In genomic region chr5:119834031-119834403, GRCm38 (mm10) we compare ENCODE assay signal across 21 mouse cellular contexts. TPM values are rescaled to one million over a fixed set of nuclear protein-coding genes. Genes with fewer than 3 reads are reported as not detected.
DNase-seq lines count a peak whose midpoint lies in the region; ATAC-seq and TF ChIP-seq lines count a peak whose summit lies in the region.
"Had no signal": no experiment of that assay in that cellular context is flagged by ENCODE, and none has a peak within 500 bp of the region (broad histone marks: within the 10 kb centered on the region; RNA-seq: fewer than 3 reads in every experiment).

No protein-coding gene starts in this region.

- intact Hi-C loops in heart, postnatal 25 days (cut with DNase I), result no loop called here

- H3K4me1 ChIP-seq in heart, embryonic 10.5 days, result peaks cover 33% of the 10 kb centered on the region
- no peaks in the 10 kb centered on the region for H3K4me1 ChIP-seq in lung, embryonic 14.5 days (ENCODE audit: insufficient read depth)
- H3K4me1 ChIP-seq in embryonic facial prominence, embryonic 10.5 days, result peaks cover 11% of the 10 kb centered on the region
- peaks cover 25% of the 10 kb centered on the region for H3K4me1 ChIP-seq in limb, embryonic 10.5 days
- H3K4me1 ChIP-seq: hindbrain, embryonic 13.5 days; neural tube, embryonic 13.5 days had no signal

- H3K4me2 ChIP-seq in lung, embryonic 14.5 days, result peak overlapping the region; percentile 84
- H3K4me2 ChIP-seq: hindbrain, embryonic 13.5 days; neural tube, embryonic 13.5 days had no signal

- 23% methylated on average over 2 of the region's 2 CpGs for WGBS in heart, embryonic 10.5 days
- WGBS in lung, embryonic 14.5 days, result 8% methylated on average over 2 of the region's 2 CpGs
- WGBS in embryonic facial prominence, embryonic 10.5 days, result 2% methylated on average over 2 of the region's 2 CpGs
- WGBS in limb, embryonic 10.5 days, result 0% methylated on average over 2 of the region's 2 CpGs

- peak overlapping the region; percentile 98 for H3K9ac ChIP-seq in lung, embryonic 14.5 days
- H3K9ac ChIP-seq: hindbrain, embryonic 13.5 days; neural tube, embryonic 13.5 days had no signal

- DNase-seq in heart, embryonic 10.5 days (ENCODE audit: low spot score), result no peak
- DNase-seq in heart, postnatal 25 days (ENCODE audit: low spot score), result no peak
- peak; percentile 55 for DNase-seq in lung, embryonic 14.5 days
- DNase-seq in lung, postnatal 4 days, result no peak
- peak; percentile 29 for DNase-seq in embryonic facial prominence, embryonic 10.5 days (ENCODE audit: low spot score)
- DNase-seq in limb, embryonic 10.5 days (ENCODE audit: low spot score), result peak; percentile 70
- no peak for DNase-seq in gastrocnemius, postnatal 10 days
- no peak for DNase-seq in cerebellum, postnatal 4 days (ENCODE audit: low spot score in 2 of 2)
- DNase-seq: cerebellum, adult 11-12 months; gastrocnemius, adult 2 months; liver had no signal

- peak; percentile 22; the same call in 1 of the 2 replicates for ATAC-seq in lung, embryonic 14.5 days (ENCODE audit: insufficient read depth)
- ATAC-seq: forebrain, embryonic 16.5 days; intestine, postnatal 0 days; midbrain, embryonic 16.5 days had no signal

- H3K9me3 ChIP-seq in heart, embryonic 10.5 days, result no peaks in the 10 kb centered on the region
- no peaks in the 10 kb centered on the region for H3K9me3 ChIP-seq in lung, embryonic 14.5 days (ENCODE audit: low read depth, low read length)
- H3K9me3 ChIP-seq in embryonic facial prominence, embryonic 10.5 days, result no peaks in the 10 kb centered on the region
- H3K9me3 ChIP-seq in limb, embryonic 10.5 days (replicated peaks), result no peaks in the 10 kb centered on the region
- H3K9me3 ChIP-seq: hindbrain, embryonic 13.5 days; neural tube, embryonic 13.5 days had no signal

- TF ChIP-seq CTCF in lung, embryonic 14.5 days (IDR thresholded peaks at IDR 0.05; ENCODE audit: low read depth), result no peak

- peaks cover 76% of the 10 kb centered on the region for H3K27me3 ChIP-seq in heart, embryonic 10.5 days (ENCODE audit: insufficient read depth, poor library complexity, severe bottlenecking)
- peaks cover 50% of the 10 kb centered on the region for H3K27me3 ChIP-seq in lung, embryonic 14.5 days (ENCODE audit: insufficient read depth, low read length)
- H3K27me3 ChIP-seq in embryonic facial prominence, embryonic 10.5 days (replicated peaks; ENCODE audit: low read depth, poor library complexity, severe bottlenecking), result peaks cover 100% of the 10 kb centered on the region
- H3K27me3 ChIP-seq in limb, embryonic 10.5 days (ENCODE audit: low read depth, poor library complexity, severe bottlenecking), result peaks cover 100% of the 10 kb centered on the region

- peak overlapping the region; percentile 97 for H3K27ac ChIP-seq in heart, embryonic 10.5 days
- H3K27ac ChIP-seq in lung, embryonic 14.5 days (ENCODE audit: low read depth), result peak overlapping the region; percentile 97
- no peak overlapping the region for H3K27ac ChIP-seq in embryonic facial prominence, embryonic 10.5 days (replicated peaks)
- peak overlapping the region; percentile 99 for H3K27ac ChIP-seq in limb, embryonic 10.5 days
- H3K27ac ChIP-seq: gastrocnemius, adult 2 months; hindbrain, embryonic 13.5 days; kidney, postnatal 0 days; layer of hippocampus, adult 2 months; neural tube, embryonic 13.5 days had no signal

- H3K4me3 ChIP-seq in heart, embryonic 10.5 days, result peak overlapping the region; percentile 74
- peak overlapping the region; percentile 63 for H3K4me3 ChIP-seq in lung, embryonic 14.5 days (ENCODE audit: low read depth, low read length)
- no peak overlapping the region for H3K4me3 ChIP-seq in embryonic facial prominence, embryonic 10.5 days
- peak overlapping the region; percentile 64 for H3K4me3 ChIP-seq in limb, embryonic 10.5 days
- H3K4me3 ChIP-seq: gastrocnemius, adult 2 months; hindbrain, embryonic 13.5 days; layer of hippocampus, adult 2 months; neural tube, embryonic 13.5 days had no signal

- peaks cover under 1% of the 10 kb centered on the region for H3K36me3 ChIP-seq in heart, embryonic 10.5 days
- peaks cover 18% of the 10 kb centered on the region for H3K36me3 ChIP-seq in lung, embryonic 14.5 days (ENCODE audit: insufficient read depth)
- no peaks in the 10 kb centered on the region for H3K36me3 ChIP-seq in embryonic facial prominence, embryonic 10.5 days (replicated peaks)
- H3K36me3 ChIP-seq in limb, embryonic 10.5 days, result peaks cover 21% of the 10 kb centered on the region
- H3K36me3 ChIP-seq: hindbrain, embryonic 13.5 days; neural tube, embryonic 13.5 days had no signal

RNA-seq across cellular contexts. Expression of gene Tbx5, which starts 1.5 kb away (rescaled TPM):
- polyA plus RNA-seq in heart, embryonic 10.5 days (2016; fragmentation: Nextera tagmentation; extraction: Ambion mirVana), result 41.9 and 44.2 TPM in 2 replicates
- 10 to 100 TPM; 29.0 to 33.6 TPM for total RNA-seq in heart, postnatal 25 days (2021)
- polyA plus RNA-seq in lung, embryonic 14.5 days (2014; fragmentation: Nextera tagmentation; extraction: Ambion mirVana), result 57.7 and 59.4 TPM in 2 replicates
- 0.45 and 0.98 TPM in 2 replicates for polyA plus RNA-seq in embryonic facial prominence, embryonic 10.5 days (2016; fragmentation: Nextera tagmentation; extraction: Ambion mirVana)
- polyA plus RNA-seq in limb, embryonic 10.5 days (2016; fragmentation: Nextera tagmentation; extraction: Ambion mirVana), result 35.6 and 39.1 TPM in 2 replicates
- total RNA-seq in gastrocnemius, postnatal 10 days (2021), result under 1 TPM in 1 of 2 experiments, not detected in 1; 0.12 TPM
- total RNA-seq: common myeloid progenitor, adult 5-6 weeks; ES-E14; layer of hippocampus, adult 2 months; left cerebral cortex, adult 18-20 months had no signal
- polyA plus RNA-seq: forebrain, embryonic 16.5 days; hindbrain, embryonic 13.5 days; intestine, postnatal 0 days; kidney, postnatal 0 days; midbrain, embryonic 16.5 days had no signal

Comparison
In these comparisons a context has a peak if more than half of its experiments do, and no peak if none do; other contexts are left out.
1. DNase-seq: peak in lung, embryonic 14.5 days (single experiment), embryonic facial prominence, embryonic 10.5 days (single experiment) and limb, embryonic 10.5 days (single experiment); none in heart, embryonic 10.5 days (single experiment), heart, postnatal 25 days (single experiment), lung, postnatal 4 days (0 of 2), gastrocnemius, postnatal 10 days (single experiment) and cerebellum, postnatal 4 days (0 of 2).
2. RNA of gene Tbx5, which starts 1.5 kb away (polyA plus RNA-seq): 57.7 to 59.4 TPM in lung, embryonic 14.5 days, 41.9 to 44.2 TPM in heart, embryonic 10.5 days and 35.6 to 39.1 TPM in limb, embryonic 10.5 days; 0.45 to 0.98 TPM in embryonic facial prominence, embryonic 10.5 days; every median in the first group is over 10 times any median in the second.